Mouse (Mus musculus): ENCODE data around the gene Cbfa2t2.

DNA sequence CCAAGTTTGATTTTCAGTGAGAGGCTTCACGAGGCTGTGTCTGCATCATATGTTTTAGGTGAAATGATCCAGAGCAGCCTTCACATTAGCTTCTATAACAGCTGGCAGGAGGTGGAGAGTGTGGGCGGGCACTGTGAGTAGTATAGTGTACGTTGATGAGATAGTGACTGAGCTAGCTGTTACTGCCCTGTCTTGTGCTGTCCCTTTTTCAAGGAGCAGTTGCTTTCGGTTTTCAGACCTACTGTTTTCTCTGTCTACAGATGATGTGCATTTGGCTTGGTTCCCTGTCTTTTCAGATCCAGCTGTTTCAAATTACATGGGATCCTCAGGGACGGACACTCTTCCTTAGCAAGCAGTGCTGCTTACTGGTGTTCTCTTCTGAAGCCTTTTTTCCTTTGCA lies 19.5 kb downstream of the Cbfa2t2 start:
- no peak for TF ChIP-seq POLR2A (IDR thresholded peaks at IDR 0.05; ENCODE audit: extremely low read depth, insufficient read depth, low read length)
- TF ChIP-seq CTCF (IDR thresholded peaks at IDR 0.05; ENCODE audit: low read depth, low read length) = no peak

Data from liver, adult 2 months (tissue).